Mouse (Mus musculus) limb, embryonic 14.5 days (tissue): ENCODE results near the gene Ephb1. TPM values are rescaled to one million over a fixed set of nuclear protein-coding genes. Genes with fewer than 3 reads are reported as not detected.

Experiments
- ATAC-seq: fragments of 200-750 bp; cut with Nextera tagmentation; 2 replicates; pipeline ENCODE4 v1.8.0; 2017; ENCODE audit warnings: low read depth, moderate number of reproducible peaks, moderate TSS enrichment; ENCODE audit not compliant: low FRiP score
- DNase-seq: peaks from one replicate; pipeline ENCODE4 v3.0.0-alpha.2; 2015; ENCODE audit warnings: low spot score
- H3K27ac ChIP-seq: fragments of 300-500 bp; sonication (generic); replicated peaks from 2 replicates; pipeline ENCODE4 v1.5.1; 2014; ENCODE audit warnings: low read depth, mild to moderate bottlenecking, low read length, moderate library complexity, mixed read lengths
- H3K27me3 ChIP-seq: fragments of 300-500 bp; sonication (generic); 2 replicates; pipeline ENCODE4 v1.6.1; 2014; ENCODE audit warnings: low read length, mixed read lengths; ENCODE audit not compliant: control insufficient read depth, insufficient read depth
- H3K36me3 ChIP-seq: fragments of 300-500 bp; sonication (generic); 2 replicates; pipeline ENCODE4 v1.6.1; 2014; ENCODE audit warnings: mild to moderate bottlenecking, low read length, moderate library complexity, mixed read lengths; ENCODE audit not compliant: control insufficient read depth, insufficient read depth
- H3K4me1 ChIP-seq: fragments of 300-500 bp; sonication (generic); 2 replicates; pipeline ENCODE4 v1.6.1; 2014; ENCODE audit warnings: antibody characterized with exemption, low read length, mixed read lengths; ENCODE audit not compliant: control insufficient read depth, insufficient read depth
- H3K4me2 ChIP-seq: fragments of 300-500 bp; sonication (generic); replicated peaks from 2 replicates; pipeline ENCODE4 v1.6.1; 2014; ENCODE audit warnings: low read depth, mild to moderate bottlenecking, low read length, moderate library complexity; ENCODE audit not compliant: severe bottlenecking
- H3K4me3 ChIP-seq: fragments of 300-500 bp; sonication (generic); replicated peaks from 2 replicates; pipeline ENCODE4 v1.5.1; 2014; ENCODE audit warnings: low read length
- H3K9ac ChIP-seq: fragments of 300-500 bp; sonication (generic); 2 replicates; pipeline ENCODE4 v1.6.1; 2014; ENCODE audit warnings: mild to moderate bottlenecking, low read depth, low read length, moderate library complexity; ENCODE audit not compliant: severe bottlenecking
- H3K9me3 ChIP-seq: fragments of 300-500 bp; sonication (generic); 2 replicates; pipeline ENCODE4 v1.6.1; 2016; ENCODE audit warnings: low read length; ENCODE audit not compliant: control insufficient read depth
- POLR2A ChIP-seq: fragments of 200-500 bp; IDR thresholded peaks from 2 replicates; pipeline ENCODE4 v1.8.0; 2012; ENCODE audit warnings: inconsistent platforms, mild to moderate bottlenecking, moderate library complexity, borderline replicate concordance; ENCODE audit not compliant: insufficient read depth, insufficient read length; ENCODE audit errors: extremely low read depth
- WGBS: fragments of 180-500 bp; shearing (Covaris S2); extraction: QIAGEN DNeasy Blood & Tissue Kit; methylation state at CpG from one replicate; pipeline ENCODE4 v1.1.7; 2014; 5-methylcytosine and 5-hydroxymethylcytosine counted together
- polyA plus RNA-seq, 2 experiments: library from polyadenylated mRNA; depleted of rRNA in 1 of 2; stranded (reverse) in 1 of 2; unstranded in 1 of 2; fragments of >200 nt; fragmentation: Nextera tagmentation in 1 of 2; extraction: Ambion mirVana in 1 of 2; gene quantifications; 2 replicates each; pipeline versions ENCODE4 v1.2.1 to v1.2.3; 2012 to 2014

Gene Ephb1
- polyA plus RNA-seq, 2 experiments = 4.1 TPM

- WGBS = 23% methylated on average over 4 of the region's 4 CpGs
- DNase-seq = no peak
Measured at GRCm38 (mm10) chr9:102262100-102262501, 92.4 kb downstream of the Ephb1 start.

GRCm38 (mm10) chr9:102261511-102261910 is 93.0 kb downstream of the Ephb1 start:
- TF ChIP-seq POLR2A = no peak
- DNase-seq (no peak), ATAC-seq (no peak)
- 14% methylated on average over 9 of the region's 9 CpGs for WGBS
- no peak overlapping the region for H3K4me2 ChIP-seq
- no peak overlapping the region for H3K27ac ChIP-seq
- no peak overlapping the region for H3K9ac ChIP-seq
- H3K9me3 ChIP-seq = no peaks in the 10 kb centered on the region
- no peaks in the 10 kb centered on the region for H3K4me1 ChIP-seq
- H3K36me3 ChIP-seq = no peaks in the 10 kb centered on the region
- no peak overlapping the region for H3K4me3 ChIP-seq
- H3K27me3 ChIP-seq = peaks cover 5% of the 10 kb centered on the region; the same call in 1 of the 2 replicates

More at GRCm38 (mm10) chr9:102262100-102262501, 92.4 kb downstream of the Ephb1 start:
- ATAC-seq = no peak
- Histone ChIP-seq H3K4me1 (peaks cover under 1% of the 10 kb centered on the region; the same call in 1 of the 2 replicates), H3K4me3 (no peak overlapping the region), H3K4me2 (no peak overlapping the region), H3K9ac (no peak overlapping the region), H3K27me3 (peaks cover 5% of the 10 kb centered on the region; the same call in 1 of the 2 replicates), H3K27ac (no peak overlapping the region), H3K36me3 (no peaks in the 10 kb centered on the region), H3K9me3 (no peaks in the 10 kb centered on the region)
- TF ChIP-seq POLR2A = no peak

GRCm38 (mm10) chr9:102256407-102256806 is 98.1 kb downstream of the Ephb1 start:
- H3K9ac ChIP-seq = no peak overlapping the region
- WGBS = 91% methylated on average over 5 of the region's 5 CpGs
- H3K4me1 ChIP-seq = no peaks in the 10 kb centered on the region
- ATAC-seq (no peak), DNase-seq (no peak)
- no peaks in the 10 kb centered on the region for H3K9me3 ChIP-seq
- H3K4me3 ChIP-seq = no peak overlapping the region
- no peak overlapping the region for H3K27ac ChIP-seq
- H3K27me3 ChIP-seq = peaks cover 4% of the 10 kb centered on the region; the same call in 1 of the 2 replicates
- no peaks in the 10 kb centered on the region for H3K36me3 ChIP-seq
- TF ChIP-seq POLR2A = no peak
- no peak overlapping the region for H3K4me2 ChIP-seq

GRCm38 (mm10) chr9:102255803-102256202 is 98.7 kb downstream of the Ephb1 start:
- Histone ChIP-seq H3K4me3 (no peak overlapping the region), H3K4me1 (no peaks in the 10 kb centered on the region), H3K27me3 (no peaks in the 10 kb centered on the region), H3K27ac (no peak overlapping the region), H3K9ac (no peak overlapping the region), H3K36me3 (no peaks in the 10 kb centered on the region), H3K9me3 (no peaks in the 10 kb centered on the region), H3K4me2 (no peak overlapping the region)
- no peak for TF ChIP-seq POLR2A
- ATAC-seq = no peak
- DNase-seq = no peak
- WGBS = 81% methylated on average over 6 of the region's 6 CpGs

- no peaks in the 10 kb centered on the region for H3K4me1 ChIP-seq
- no peaks in the 10 kb centered on the region; the same call in 1 of the 2 replicates for H3K27me3 ChIP-seq
- no peaks in the 10 kb centered on the region for H3K9me3 ChIP-seq
- ATAC-seq (no peak), DNase-seq (no peak)
- TF ChIP-seq POLR2A = no peak
- no peak overlapping the region for H3K9ac ChIP-seq
- no peak overlapping the region for H3K27ac ChIP-seq
- 30% methylated on average over 9 of the region's 9 CpGs for WGBS
- H3K4me3 ChIP-seq = no peak overlapping the region
- H3K36me3 ChIP-seq = no peaks in the 10 kb centered on the region
- no peak overlapping the region for H3K4me2 ChIP-seq
Measured at GRCm38 (mm10) chr9:102249124-102249816, 105.2 kb downstream of the Ephb1 start.

GRCm38 (mm10) chr9:102245551-102245950 is 108.9 kb downstream of the Ephb1 start:
- WGBS = 58% methylated on average over 7 of the region's 7 CpGs
- H3K4me1 ChIP-seq = no peaks in the 10 kb centered on the region
- no peak overlapping the region for H3K4me2 ChIP-seq
- ATAC-seq (no peak), DNase-seq (no peak)
- no peaks in the 10 kb centered on the region for H3K9me3 ChIP-seq
- H3K4me3 ChIP-seq = no peak overlapping the region
- no peak for TF ChIP-seq POLR2A
- no peak overlapping the region for H3K27ac ChIP-seq
- no peaks in the 10 kb centered on the region for H3K36me3 ChIP-seq
- H3K9ac ChIP-seq = no peak overlapping the region
- H3K27me3 ChIP-seq = no peaks in the 10 kb centered on the region; the same call in 1 of the 2 replicates
